Mouse (Mus musculus) 3134 (cell line): ENCODE measurements around the gene Arrdc2.
"Not testable (repeated sequence)": the region's sequence is repeated elsewhere in the genome, so short reads cannot be mapped to it uniquely, and the experiment has no call there.

Experiments
- DNase-seq: peaks from one replicate; pipeline ENCODE4 v3.0.0-alpha.2; 2011; ENCODE audit warnings: low spot score; ENCODE audit not compliant: insufficient read length; ENCODE audit errors: extremely low read depth

Gene Arrdc2

DNA sequence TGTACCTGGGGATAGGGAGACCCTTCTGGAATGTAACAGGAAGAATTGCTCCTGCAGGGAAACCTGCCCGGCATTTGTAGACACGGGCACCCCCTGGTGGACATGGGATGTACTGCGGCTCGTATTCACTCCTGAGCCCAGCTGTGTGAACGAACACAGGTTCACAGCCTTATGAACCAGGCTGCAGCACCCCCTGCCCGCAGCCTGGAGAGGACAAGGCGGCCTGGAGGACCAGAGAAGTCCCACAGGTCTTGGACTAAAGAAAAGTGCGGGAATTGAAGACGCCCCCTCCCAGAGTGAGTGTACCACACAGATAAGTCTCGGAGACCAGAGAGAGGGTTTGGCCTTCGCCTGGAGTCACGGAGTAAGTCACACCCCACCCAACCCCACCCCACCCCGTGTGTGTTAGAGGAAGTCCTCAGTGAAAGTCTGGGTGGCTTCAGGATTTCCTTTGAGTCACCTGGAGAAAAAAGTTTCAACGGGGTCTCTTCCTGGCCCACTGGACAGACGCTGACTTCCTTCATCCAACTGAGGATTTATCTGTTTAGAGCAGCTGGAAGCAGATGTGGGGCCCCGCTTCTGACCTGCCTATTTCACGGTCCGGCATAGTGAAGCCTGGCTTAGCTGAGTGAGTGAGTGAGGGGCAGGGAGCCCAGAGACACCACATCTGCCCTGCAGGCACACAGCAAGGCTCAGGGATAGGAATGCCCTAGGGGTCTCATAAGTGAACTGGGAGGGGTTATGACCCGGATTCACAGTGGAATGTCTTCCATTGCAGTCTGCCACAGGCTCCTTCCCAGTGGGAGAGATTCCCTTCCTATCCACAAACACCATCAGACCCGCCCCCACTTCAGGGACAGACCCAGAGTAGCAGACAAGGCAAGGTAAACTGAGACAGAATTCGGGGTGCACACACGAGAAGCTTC is 1.9 kb upstream of the Arrdc2 start:
- peak; percentile 57 for DNase-seq

DNA sequence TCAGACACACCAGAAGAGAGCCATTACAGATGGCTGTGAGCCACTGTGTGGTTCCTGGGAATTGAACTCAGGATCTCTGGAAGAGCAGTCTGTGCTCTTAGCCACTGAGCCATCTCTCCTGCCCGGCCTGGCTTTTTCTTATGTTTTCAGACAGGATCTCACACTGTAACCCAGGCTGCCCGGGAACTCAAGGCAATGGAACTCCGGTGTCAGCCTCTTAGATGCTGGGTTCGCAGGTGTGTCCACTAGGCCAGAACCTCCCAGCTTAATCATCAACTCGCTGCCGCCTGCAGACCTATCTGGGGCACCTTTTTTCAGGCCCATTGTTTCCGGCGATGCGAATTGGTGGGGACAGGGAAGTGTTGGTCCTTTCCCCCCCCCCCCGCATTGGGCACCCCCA is 1.1 kb upstream of the Arrdc2 start:
- DNase-seq: no peak

DNA sequence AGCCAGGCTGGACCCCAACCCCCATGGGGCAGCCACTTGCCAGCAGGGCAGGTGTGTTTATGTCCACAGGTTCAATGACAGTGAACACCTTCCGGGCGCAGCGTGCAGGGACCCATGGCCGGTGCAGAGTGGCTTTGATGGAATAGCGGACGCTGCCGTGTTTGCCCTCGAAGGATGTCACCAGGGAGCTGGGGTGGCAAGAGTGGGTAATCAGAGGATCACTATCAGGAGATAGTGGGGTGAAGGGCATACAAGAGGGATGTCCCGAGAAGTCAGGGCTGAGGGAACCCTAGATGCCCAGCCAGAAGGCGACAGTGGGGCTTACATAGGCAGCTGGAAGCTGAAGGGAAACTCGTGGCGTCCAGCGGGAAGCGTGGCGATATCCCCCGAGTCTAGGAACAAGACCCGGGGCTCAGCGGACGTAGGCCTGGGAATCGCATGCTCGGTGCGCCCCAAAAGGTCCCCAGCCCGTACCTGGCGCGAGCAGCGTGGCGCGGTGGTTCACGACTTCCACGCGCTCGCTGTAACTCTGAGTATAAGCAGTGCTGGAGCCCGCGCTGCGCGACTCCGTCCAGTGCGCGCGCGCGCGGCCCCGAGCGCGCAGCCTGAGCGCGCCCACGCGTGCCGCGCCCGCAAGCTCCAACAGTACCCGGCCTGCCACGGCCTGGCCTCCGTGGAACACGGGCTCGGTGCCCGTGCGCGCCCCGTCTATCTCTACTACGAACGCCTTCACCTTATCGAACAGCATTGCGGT is 689 bp downstream of the Arrdc2 start:
- peak; percentile 93 for DNase-seq

DNA sequence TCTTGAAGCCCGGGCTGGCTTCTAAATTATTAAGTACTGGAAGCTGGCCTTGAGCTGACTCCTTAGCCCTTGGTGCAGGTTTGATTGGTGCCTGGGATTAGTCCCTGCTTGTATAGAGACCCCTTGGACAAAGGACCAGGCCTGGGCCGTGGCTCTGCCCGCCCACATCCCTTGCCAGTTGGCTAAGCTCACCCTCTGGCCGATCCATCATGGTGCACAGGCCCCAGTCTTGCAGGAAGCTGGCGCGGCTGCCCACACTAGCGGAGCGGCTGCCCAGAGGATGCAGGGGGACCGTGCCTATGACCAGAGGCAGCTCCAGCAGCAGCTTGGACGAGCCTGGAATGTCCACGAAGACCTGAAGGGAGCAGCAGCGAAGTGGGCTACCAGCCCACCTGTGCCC is 2.9 kb downstream of the Arrdc2 start:
- DNase-seq: no peak

DNA sequence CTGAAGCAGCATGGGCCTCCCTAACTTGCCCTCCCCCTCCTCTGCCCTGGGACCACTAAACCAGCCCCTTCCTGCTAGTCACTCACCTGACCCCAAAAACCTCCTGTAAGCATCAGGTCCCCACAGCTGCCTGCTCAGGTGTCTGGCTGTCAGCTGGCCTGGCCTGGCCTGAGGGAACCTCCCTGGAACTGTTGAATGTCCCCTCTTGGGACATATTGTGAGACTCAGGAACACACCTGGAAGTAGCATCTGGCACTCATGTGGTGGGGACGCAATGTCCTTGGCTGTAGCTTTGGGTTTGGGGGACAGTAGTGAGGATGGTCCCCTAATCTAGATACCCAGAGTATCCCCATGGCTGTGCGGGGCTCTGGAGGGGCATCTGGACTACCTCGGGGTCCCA is 5.4 kb downstream of the Arrdc2 start:
- DNase-seq: no peak

DNA sequence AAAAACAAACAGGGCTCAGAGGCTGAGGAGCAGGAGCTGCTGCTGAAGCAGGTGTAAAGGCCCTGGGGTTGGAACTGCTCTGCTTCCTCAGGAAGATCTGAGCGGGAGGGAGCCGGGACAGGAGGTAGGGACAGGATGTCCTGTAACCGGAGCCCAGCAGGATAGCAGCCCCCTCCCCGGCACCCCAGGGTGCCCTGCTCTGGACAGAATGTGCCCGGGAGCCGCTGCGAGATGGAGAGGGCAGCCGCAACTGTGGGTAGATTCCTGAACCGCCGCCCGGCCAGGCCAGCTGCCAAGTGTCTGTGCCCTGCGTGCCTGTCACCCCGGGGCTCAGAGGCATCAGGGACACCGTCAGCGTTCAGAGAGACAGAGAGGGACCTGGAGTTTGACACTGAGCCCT is 6.0 kb downstream of the Arrdc2 start:
- DNase-seq: peak; percentile 77

DNA sequence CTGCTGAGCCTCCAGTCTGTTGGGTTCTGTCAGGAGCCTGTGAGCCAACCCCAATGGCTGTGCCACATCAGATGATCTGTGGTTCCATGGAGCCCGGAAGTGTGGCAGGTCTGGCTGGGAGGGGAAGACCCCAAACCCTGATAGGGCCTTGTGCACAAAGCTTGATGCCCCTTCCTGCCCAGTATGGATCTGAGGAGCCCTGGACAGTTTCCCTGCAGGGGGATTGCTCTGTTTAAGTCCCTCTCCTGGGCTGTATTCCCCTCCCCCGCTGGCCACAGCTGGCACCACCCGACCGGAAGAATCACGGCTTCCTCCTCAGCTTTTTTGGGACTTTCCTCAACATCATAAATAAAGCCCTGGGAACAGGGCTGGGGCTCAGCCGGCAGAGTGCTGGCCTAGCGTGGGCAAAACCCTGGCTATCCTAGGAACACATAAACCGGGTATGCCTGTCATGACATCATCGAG is 6.5 kb downstream of the Arrdc2 start:
- DNase-seq: peak; percentile 73

DNA sequence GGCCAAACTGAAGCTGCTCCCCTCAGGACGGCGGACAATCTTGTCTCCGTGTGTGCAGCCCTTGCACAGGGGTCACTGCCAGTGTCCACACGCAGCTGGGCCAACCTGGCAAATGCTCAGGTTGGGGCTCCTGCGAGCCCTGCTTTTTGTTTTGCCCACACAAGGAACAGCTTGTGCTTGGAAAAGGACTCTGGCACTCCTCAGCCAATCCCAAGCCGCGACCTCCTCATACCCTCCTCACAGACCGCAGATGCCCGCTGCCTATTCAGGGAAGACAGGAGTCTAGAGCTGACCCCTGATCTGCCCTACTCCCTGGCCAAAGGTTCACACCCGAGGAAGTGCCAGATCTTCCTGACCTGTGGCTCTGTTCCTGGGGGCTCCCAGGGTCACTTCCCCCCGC is 7.1 kb downstream of the Arrdc2 start:
- DNase-seq: no peak

DNA sequence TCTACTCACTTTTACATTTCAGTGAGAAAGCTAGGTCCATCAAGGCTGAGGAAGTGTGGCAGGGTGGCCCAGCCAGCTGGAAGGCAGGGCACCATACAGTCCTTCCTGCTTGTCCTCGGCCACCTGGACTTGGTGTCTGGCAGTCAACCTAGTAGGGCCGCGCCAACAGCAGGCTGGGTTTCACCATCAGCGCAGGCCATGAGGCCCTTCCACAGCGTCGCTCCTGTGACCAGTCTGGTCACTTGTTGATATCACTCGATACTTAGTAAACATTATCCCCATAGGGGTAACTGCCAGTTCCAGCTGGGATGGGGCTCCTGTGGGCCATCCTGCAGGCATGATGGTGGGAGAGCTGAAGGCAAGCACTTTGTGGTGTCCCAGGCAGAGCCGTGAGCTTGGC is 8.0 kb downstream of the Arrdc2 start:
- DNase-seq: no peak

DNA sequence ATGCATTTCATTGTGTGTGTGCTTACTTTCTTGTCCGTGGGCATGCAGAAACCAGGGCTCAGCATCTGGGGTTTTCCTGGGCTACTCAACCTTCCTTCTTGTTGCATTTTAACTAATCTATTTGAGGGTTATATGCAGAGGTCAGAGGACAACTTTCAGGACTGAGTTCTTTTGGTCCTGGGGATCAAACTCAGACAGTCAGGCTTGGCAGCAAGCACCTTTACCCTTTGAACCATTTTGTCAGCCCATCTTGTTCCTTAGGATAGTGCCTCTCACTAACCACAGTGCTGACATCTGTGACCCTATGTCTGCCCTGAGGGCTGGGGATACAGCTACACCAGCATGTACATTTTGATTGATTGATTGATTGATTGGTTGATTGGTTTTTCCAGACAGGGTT is 11.7 kb downstream of the Arrdc2 start:
- DNase-seq: no peak

DNA sequence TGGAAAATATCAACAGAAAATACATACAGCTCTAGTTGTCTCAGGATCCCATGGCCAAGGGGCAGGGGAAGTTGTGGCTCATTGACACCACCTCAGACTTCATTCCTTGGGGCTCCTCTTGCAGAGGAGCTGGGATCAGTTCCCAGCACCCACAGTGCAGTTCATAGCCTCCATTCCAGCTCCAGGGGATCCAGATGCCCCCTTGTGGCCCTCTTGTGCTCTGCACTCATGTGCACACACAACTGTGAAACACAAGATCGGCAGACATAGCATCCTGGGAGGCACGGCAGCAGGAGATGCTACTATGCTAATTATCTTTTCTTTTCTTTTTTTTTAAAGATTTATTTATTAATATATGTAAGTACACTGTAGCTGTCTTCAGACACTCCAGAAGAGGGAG is 12.5 kb downstream of the Arrdc2 start:
- DNase-seq: no peak

DNA sequence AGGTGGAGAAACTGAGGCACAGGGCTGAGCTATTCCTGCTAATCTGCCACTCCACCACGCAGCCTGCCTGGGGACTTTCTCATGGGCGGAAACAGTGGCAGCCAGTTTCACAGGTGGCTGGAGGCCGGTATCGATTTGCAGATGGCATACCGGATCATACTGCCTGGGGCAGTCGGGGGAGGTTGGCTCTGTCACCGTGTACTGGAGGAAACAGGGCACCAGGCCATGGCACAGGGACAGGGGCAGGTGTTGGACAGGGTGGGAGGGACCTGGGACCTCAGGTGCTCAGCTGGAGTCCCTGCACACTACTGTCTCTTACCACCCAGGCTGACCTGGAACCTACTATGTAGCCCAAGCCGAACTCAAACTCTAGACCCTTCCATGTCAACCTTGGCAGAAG is 13.7 kb downstream of the Arrdc2 start:
- DNase-seq: no peak

DNA sequence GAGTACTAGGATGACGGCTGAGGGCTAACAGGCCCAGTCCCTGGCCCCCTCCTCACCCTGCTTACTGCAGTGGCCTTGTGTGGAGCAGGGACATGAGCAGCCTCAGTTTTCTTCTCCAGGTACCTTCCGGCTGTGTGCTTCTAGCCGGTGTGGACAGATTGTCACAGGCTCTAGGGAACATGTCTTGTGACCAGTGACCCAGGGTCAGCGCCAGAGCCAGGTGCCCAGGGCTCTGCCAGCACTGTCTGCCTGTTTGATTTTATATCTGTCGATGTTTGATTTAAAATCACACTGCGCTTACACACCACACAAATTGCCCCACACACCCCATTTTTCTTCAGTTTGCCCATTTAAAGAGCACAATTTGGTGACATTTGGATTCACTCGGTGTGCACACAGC is 15.7 kb downstream of the Arrdc2 start:
- DNase-seq: no peak

DNA sequence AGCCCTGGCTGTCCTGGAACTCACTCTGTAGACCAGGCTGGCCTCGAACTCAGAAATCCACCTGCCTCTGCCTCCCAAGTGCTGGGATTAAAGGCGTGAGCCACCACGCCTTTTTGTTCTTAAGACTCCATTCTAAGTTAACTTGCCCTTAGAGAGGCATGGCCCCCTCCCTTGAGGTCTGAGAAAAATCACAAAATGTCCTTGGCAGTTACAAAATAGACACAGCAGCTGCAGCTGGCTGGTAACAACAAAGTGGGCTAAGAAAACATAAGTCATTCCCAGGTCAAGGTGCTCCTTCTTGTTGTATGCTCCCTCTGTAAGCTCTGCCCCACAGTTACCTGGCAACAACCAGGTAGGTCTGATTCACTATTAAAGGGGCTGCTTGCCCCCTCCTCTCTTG is 16.9 kb downstream of the Arrdc2 start:
- not testable (repeated sequence) for DNase-seq

DNA sequence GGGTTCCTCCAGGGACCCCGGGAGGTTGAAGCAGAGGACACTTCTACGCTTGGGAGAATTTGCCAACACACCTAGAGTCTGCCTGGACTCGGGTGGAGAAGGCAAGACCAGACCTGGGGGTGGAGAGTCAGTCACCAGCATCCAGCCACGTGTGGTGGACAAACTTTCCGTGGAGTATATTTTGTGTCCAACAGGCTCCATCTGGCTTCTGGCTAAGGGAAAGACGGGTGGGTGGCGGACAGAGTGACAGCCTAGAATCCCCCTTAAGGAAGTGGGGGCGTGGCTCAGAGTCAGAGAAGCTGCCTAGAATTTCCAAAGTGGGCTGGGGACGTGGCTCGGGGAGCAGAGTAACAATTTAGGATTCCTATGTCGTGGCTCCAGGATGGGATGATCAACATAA is 17.5 kb downstream of the Arrdc2 start:
- no peak for DNase-seq

DNA sequence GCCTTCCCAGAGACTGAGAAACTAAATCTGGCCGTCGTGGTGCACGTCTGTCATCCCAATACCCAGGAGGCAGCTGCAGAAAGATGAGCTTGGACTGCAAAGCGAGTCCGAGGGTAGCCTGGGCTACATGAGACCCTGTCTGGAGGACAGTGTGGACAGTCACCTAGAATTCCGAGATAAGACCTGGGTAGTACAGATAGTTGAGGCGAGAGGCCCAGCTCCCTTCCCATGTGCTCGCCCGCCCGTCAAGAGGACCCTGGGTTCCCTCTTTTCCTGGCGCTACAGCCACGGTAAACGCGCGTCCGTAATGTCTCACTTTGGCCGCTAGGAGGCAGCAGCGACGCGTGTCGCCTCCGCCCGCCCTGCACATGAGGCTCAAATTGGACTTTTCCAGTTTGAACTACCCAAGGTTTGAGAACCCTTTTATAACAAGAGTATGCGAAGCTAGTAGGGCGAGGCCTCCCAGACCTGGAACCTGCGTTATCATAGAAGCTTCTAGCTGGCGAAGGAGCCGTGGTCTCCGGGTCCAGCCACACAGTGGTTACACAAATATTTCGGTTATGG is 18.0 kb downstream of the Arrdc2 start:
- DNase-seq: peak; percentile 64

DNA sequence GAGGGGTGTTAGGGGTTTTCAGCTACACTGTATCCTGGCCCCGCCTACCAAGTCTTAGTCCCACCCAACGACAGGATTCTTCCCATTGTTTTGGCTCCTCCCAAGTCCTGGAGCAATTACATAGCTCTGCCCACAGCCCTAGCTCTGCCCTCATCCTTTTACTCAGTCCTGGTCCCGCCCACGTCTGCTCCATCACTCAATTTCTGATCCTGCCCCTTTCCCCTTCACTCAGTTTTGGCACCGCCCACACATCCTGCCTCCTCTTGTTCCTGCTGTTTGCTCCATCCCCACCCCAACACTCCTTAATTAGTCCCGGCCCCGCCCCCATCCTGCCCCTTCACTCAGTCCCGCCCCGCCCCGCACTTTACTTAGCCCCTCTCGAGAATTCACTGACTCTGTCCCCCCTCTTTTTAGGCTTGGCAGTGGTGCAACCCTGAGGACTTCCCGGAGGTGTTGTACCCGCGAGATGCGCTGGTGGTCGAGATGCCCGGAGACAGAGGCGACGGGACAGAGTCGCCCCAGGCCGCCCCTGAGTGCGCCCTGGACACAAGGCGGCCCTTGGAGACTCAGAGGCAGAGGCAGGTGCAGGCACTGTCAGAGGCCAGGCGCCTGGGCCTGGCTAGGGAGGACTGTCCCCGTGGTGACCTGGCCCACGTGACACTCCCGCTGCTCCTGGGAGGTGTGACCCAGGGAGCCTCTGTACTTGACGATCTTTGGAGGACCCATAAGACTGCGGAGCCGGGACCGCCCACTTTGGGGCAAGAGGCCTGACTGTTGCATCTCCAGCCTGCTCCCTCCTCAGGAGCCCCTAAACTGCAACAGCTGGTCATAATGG is 19.2 kb downstream of the Arrdc2 start:
- DNase-seq: peak; percentile 62

DNA sequence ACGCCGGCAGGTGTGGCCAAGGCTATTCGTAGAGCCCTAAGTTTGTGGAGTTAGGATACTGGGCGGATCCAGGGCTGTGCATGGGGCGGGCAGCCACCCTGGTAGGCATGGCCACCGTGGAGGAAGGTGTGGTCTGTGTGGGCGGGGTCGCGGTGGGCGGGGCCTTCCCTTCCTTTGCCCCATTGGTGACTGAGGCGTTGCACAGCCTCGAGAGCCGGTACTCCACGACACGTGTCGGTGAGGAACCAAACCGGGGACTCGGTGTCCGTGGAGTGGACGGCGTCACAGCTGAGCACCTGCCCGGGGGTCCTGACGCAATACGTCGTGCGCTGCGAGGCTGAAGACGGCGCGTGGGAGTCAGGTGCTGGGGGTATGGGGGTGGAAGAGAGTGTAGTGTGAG is 22.8 kb downstream of the Arrdc2 start:
- peak; percentile 86 for DNase-seq

DNA sequence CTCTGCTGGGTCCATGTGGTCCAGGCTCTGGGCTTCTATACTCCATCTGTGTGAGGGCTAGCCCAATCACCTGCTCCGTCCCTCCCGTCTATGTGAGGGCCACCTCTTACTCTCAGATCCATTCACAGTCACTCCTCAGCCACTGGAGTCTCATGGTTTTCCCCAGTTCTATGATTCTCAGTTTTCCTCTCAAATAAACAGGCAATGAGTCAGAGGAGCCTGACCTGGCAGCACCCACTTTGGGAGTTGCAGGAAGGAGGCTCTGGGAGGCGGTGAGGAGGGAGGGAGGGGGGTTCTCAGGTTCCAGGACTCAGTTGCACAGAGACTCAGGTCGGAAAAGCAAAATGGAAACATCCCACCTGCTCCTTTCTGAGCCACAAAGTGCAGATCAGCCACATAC is 26.6 kb downstream of the Arrdc2 start:
- peak; percentile 57 for DNase-seq

DNA sequence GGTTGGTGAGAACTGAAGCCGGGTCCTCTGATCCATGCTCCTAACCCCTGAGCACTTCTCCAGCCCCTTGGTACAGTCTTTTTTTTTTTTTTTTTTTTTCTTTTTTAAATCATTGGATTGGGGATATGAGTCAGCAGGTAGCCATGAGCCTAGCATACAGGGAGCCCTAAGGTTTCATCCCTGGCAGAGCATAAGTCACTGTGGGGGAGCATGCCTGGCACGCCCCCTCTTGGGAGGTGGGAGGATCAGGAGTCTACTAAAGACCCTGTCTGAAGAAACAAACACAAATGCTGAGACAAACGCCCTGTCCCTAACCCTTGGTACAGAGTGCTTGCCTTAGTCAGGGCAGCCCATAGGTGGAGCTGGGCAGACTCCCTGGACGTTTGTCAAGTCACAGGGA is 27.5 kb downstream of the Arrdc2 start:
- DNase-seq: peak; percentile 69
